Mouse (Mus musculus): ENCODE measurements around the gene Lect2.

Lect2 gene

GRCm38 (mm10) chr13:56556701-56557100 lies 8.4 kb upstream of the Lect2 start:
- DNase-seq (ENCODE audit: low read depth, low spot score): no peak

- peak; percentile 13 for DNase-seq (ENCODE audit: low read depth, low spot score)
These were observed 7.7 kb upstream of the Lect2 start for GRCm38 (mm10) chr13:56555957-56556356.

GRCm38 (mm10) chr13:56554409-56554808 lies 6.1 kb upstream of the Lect2 start:
- peak; percentile 81 for DNase-seq (ENCODE audit: low read depth, low spot score)

- no peak for DNase-seq (ENCODE audit: low read depth, low spot score)
These were observed 5.6 kb upstream of the Lect2 start for GRCm38 (mm10) chr13:56553923-56554322.

- no peak for DNase-seq (ENCODE audit: low read depth, low spot score)
These were observed 3.4 kb upstream of the Lect2 start for GRCm38 (mm10) chr13:56551661-56552060.

GRCm38 (mm10) chr13:56550574-56550973 lies 2.3 kb upstream of the Lect2 start:
- no peak for DNase-seq (ENCODE audit: low read depth, low spot score)

- no peak for DNase-seq (ENCODE audit: low read depth, low spot score)
These were observed 1.1 kb upstream of the Lect2 start for GRCm38 (mm10) chr13:56549364-56549763.

- DNase-seq (ENCODE audit: low read depth, low spot score): no peak
These were observed 3.3 kb downstream of the Lect2 start for GRCm38 (mm10) chr13:56544956-56545355.

- no peak for DNase-seq (ENCODE audit: low read depth, low spot score)
These were observed 4.5 kb downstream of the Lect2 start for GRCm38 (mm10) chr13:56543805-56544204.

GRCm38 (mm10) chr13:56539846-56540245 lies 8.5 kb downstream of the Lect2 start:
- no peak for DNase-seq (ENCODE audit: low read depth, low spot score)

GRCm38 (mm10) chr13:56537026-56537425 lies 11.3 kb downstream of the Lect2 start:
- no peak for DNase-seq (ENCODE audit: low read depth, low spot score)

- no peak for DNase-seq (ENCODE audit: low read depth, low spot score)
These were observed 12.7 kb downstream of the Lect2 start for GRCm38 (mm10) chr13:56535570-56535969.

- no peak for DNase-seq (ENCODE audit: low read depth, low spot score)
These were observed 13.4 kb downstream of the Lect2 start for GRCm38 (mm10) chr13:56534931-56535330.

- DNase-seq (ENCODE audit: low read depth, low spot score): no peak
These were observed 18.6 kb downstream of the Lect2 start for GRCm38 (mm10) chr13:56529685-56530084.

GRCm38 (mm10) chr13:56529031-56529430 lies 19.3 kb downstream of the Lect2 start:
- no peak for DNase-seq (ENCODE audit: low read depth, low spot score)

GRCm38 (mm10) chr13:56528281-56528680 lies 20.0 kb downstream of the Lect2 start:
- no peak for DNase-seq (ENCODE audit: low read depth, low spot score)

- DNase-seq (ENCODE audit: low read depth, low spot score): no peak
These were observed 20.5 kb downstream of the Lect2 start for GRCm38 (mm10) chr13:56527846-56528245.

GRCm38 (mm10) chr13:56526871-56527270 lies 21.4 kb downstream of the Lect2 start:
- DNase-seq (ENCODE audit: low read depth, low spot score): no peak

- no peak for DNase-seq (ENCODE audit: low read depth, low spot score)
These were observed 25.5 kb downstream of the Lect2 start for GRCm38 (mm10) chr13:56522821-56523167.

- peak; percentile 85 for DNase-seq (ENCODE audit: low read depth, low spot score)
These were observed 26.1 kb downstream of the Lect2 start, which contains the start of gene Fbxl21 for GRCm38 (mm10) chr13:56522081-56522820. Fbxl21 (plus strand) TSS chr13:56522472.

- no peak for DNase-seq (ENCODE audit: low read depth, low spot score)
These were observed 31.5 kb downstream of the Lect2 start for GRCm38 (mm10) chr13:56516816-56517215.

GRCm38 (mm10) chr13:56516311-56516710 lies 32.0 kb downstream of the Lect2 start:
- no peak for DNase-seq (ENCODE audit: low read depth, low spot score)

GRCm38 (mm10) chr13:56513595-56513994 lies 34.7 kb downstream of the Lect2 start:
- no peak for DNase-seq (ENCODE audit: low read depth, low spot score)

GRCm38 (mm10) chr13:56509796-56510195 lies 38.5 kb downstream of the Lect2 start:
- no peak for DNase-seq (ENCODE audit: low read depth, low spot score)

All from ES-CJ7 (cell line).